13 mouse cellular contexts compared by ENCODE assay signal in genomic region chr7:16240281-16240977, GRCm38 (mm10). TPM values are rescaled to one million over a fixed set of nuclear protein-coding genes. Genes with fewer than 3 reads are reported as not detected.
DNase-seq lines count a peak whose midpoint lies in the region; ATAC-seq lines count a peak whose summit lies in the region.
"Had no signal": no experiment of that assay in that cellular context is flagged by ENCODE, and none has a peak within 500 bp of the region (broad histone marks: within the 10 kb centered on the region; RNA-seq: fewer than 3 reads in every experiment).

No protein-coding gene starts in this region.

- WGBS in heart, embryonic 14.5 days: 52% methylated on average over 7 of the region's 7 CpGs
- 67% methylated on average over 7 of the region's 7 CpGs for WGBS in intestine, embryonic 16.5 days

- peak overlapping the region in 1 of 2 experiments; percentile 44; a peak in 1 of 4 replicates for H3K27ac ChIP-seq in heart, embryonic 14.5 days (replicated peaks in 1 of 2; ENCODE audit: control insufficient read depth in 1 of 2, insufficient read depth in 1 of 2, low read depth in 2 of 2, low read length in 2 of 2)
- H3K27ac ChIP-seq in intestine, embryonic 16.5 days (ENCODE audit: low read length): no peak overlapping the region
- H3K27ac ChIP-seq: embryonic facial prominence, embryonic 13.5 days; limb, embryonic 15.5 days had no signal

- H3K27me3 ChIP-seq in heart, embryonic 14.5 days (ENCODE audit: control insufficient read depth, insufficient read depth, low read length): no peaks in the 10 kb centered on the region
- H3K27me3 ChIP-seq in intestine, embryonic 16.5 days (replicated peaks; ENCODE audit: control insufficient read depth, insufficient read depth, low read length): no peaks in the 10 kb centered on the region
- H3K27me3 ChIP-seq: embryonic facial prominence, embryonic 13.5 days; limb, embryonic 15.5 days had no signal

- H3K9me3 ChIP-seq in heart, embryonic 14.5 days (ENCODE audit: control insufficient read depth, low read length): no peaks in the 10 kb centered on the region
- no peaks in the 10 kb centered on the region for H3K9me3 ChIP-seq in intestine, embryonic 16.5 days (ENCODE audit: control insufficient read depth, low read length)
- H3K9me3 ChIP-seq: embryonic facial prominence, embryonic 13.5 days; limb, embryonic 15.5 days had no signal

- no peak for DNase-seq in heart, postnatal 25 days (ENCODE audit: low spot score)
- DNase-seq in c-Kit-negative CD71-positive TER-119-positive erythroid progenitor cells, embryonic 14.5 days (ENCODE audit: low read depth, low spot score): peak; percentile 41
- peak; percentile 68 for DNase-seq in liver
- no peak for DNase-seq in urinary bladder, postnatal 25 days (ENCODE audit: low spot score)
- no peak for DNase-seq in embryo, embryonic 11 days
- DNase-seq: cerebellum, postnatal 10 days had no signal

- no peaks in the 10 kb centered on the region for H3K36me3 ChIP-seq in heart, embryonic 14.5 days (ENCODE audit: control insufficient read depth, insufficient read depth, low read length)
- no peaks in the 10 kb centered on the region for H3K36me3 ChIP-seq in intestine, embryonic 16.5 days (ENCODE audit: control insufficient read depth, insufficient read depth, low read length)
- H3K36me3 ChIP-seq: embryonic facial prominence, embryonic 13.5 days; limb, embryonic 15.5 days had no signal

- H3K9ac ChIP-seq in heart, embryonic 14.5 days (ENCODE audit: low read length): no peak overlapping the region
- no peak overlapping the region for H3K9ac ChIP-seq in intestine, embryonic 16.5 days (ENCODE audit: low read depth, low read length)
- H3K9ac ChIP-seq: embryonic facial prominence, embryonic 13.5 days; limb, embryonic 15.5 days had no signal

- intact Hi-C loops in heart, postnatal 25 days (cut with DNase I): no loop called here

- no peaks in the 10 kb centered on the region for H3K4me1 ChIP-seq in heart, embryonic 14.5 days (ENCODE audit: control insufficient read depth in 2 of 2, insufficient read depth in 2 of 2, low read length in 2 of 2)
- H3K4me1 ChIP-seq in intestine, embryonic 16.5 days (ENCODE audit: control insufficient read depth, insufficient read depth, low read length): no peaks in the 10 kb centered on the region
- H3K4me1 ChIP-seq: limb, embryonic 15.5 days had no signal

- ATAC-seq in heart, embryonic 14.5 days (ENCODE audit: insufficient number of reproducible peaks, insufficient read depth, low FRiP score, low read depth): peak; percentile 51
- 0 out of 2 replicates have a peak, but pooled peaks have one; percentile 3 for ATAC-seq in megakaryocyte, adult 5-6 weeks (ENCODE audit: poor library complexity, severe bottlenecking)
- no peak; the same call in 1 of the 2 replicates for ATAC-seq in intestine, embryonic 16.5 days
- ATAC-seq: forebrain, embryonic 14.5 days; inflammation-experienced regulatory T-cells, adult 6 months had no signal

- H3K4me3 ChIP-seq in heart, embryonic 14.5 days (ENCODE audit: control insufficient read depth in 1 of 2, insufficient read depth in 1 of 2, low read depth in 1 of 2, low read length in 2 of 2): no peak overlapping the region
- no peak overlapping the region for H3K4me3 ChIP-seq in intestine, embryonic 16.5 days (ENCODE audit: low read length)
- H3K4me3 ChIP-seq: embryonic facial prominence, embryonic 13.5 days; limb, embryonic 15.5 days had no signal

- peak overlapping the region; percentile 25; the same call in 1 of the 2 replicates for H3K4me2 ChIP-seq in heart, embryonic 14.5 days (ENCODE audit: low read length)
- H3K4me2 ChIP-seq in intestine, embryonic 16.5 days (ENCODE audit: low read depth, low read length): no peak overlapping the region
- H3K4me2 ChIP-seq: embryonic facial prominence, embryonic 13.5 days; limb, embryonic 15.5 days had no signal

RNA-seq across cellular contexts. Expression of gene C5ar2, which starts 3.5 kb away (rescaled TPM):
- polyA plus RNA-seq in heart, embryonic 14.5 days (2014; fragmentation: Nextera tagmentation; extraction: Ambion mirVana): 0.80 and 0.94 TPM in 2 replicates
- total RNA-seq in heart, postnatal 25 days (2021): 1 to 10 TPM; 1.4 to 1.9 TPM
- total RNA-seq in megakaryocyte, adult 5-6 weeks (2015): 5.7 and 7.4 TPM in 2 replicates
- 6.9 and 10.7 TPM in 2 replicates for total RNA-seq in megakaryocyte, adult 5-6 weeks (2017)
- polyA plus RNA-seq in intestine, embryonic 16.5 days (2015; fragmentation: Nextera tagmentation; extraction: Ambion mirVana): 0.15 and 0.18 TPM in 2 replicates
- polyA plus RNA-seq: forebrain, embryonic 14.5 days had no signal

RNA-seq across cellular contexts. Expression of gene Dhx34, which starts 18.6 kb away (rescaled TPM):
- 5.3 and 7.8 TPM in 2 replicates for polyA plus RNA-seq in heart, embryonic 14.5 days (2014; fragmentation: Nextera tagmentation; extraction: Ambion mirVana)
- total RNA-seq in heart, postnatal 25 days (2021): 1 to 10 TPM; 8.3 TPM
- 8.5 and 9.5 TPM in 2 replicates for total RNA-seq in megakaryocyte, adult 5-6 weeks (2015)
- 7.5 and 8.3 TPM in 2 replicates for total RNA-seq in megakaryocyte, adult 5-6 weeks (2017)
- 27.2 and 29.8 TPM in 2 replicates for polyA plus RNA-seq in intestine, embryonic 16.5 days (2015; fragmentation: Nextera tagmentation; extraction: Ambion mirVana)

RNA-seq across cellular contexts. Expression of gene C5ar1, which starts 18.9 kb away (rescaled TPM):
- polyA plus RNA-seq in heart, embryonic 14.5 days (2014; fragmentation: Nextera tagmentation; extraction: Ambion mirVana): 3.3 and 3.7 TPM in 2 replicates
- total RNA-seq in heart, postnatal 25 days (2021): 1 to 10 TPM; 5.1 to 6.5 TPM
- total RNA-seq in megakaryocyte, adult 5-6 weeks (2015): 49.8 TPM in 2 replicates
- total RNA-seq in megakaryocyte, adult 5-6 weeks (2017): 13.6 and 22.2 TPM in 2 replicates
- polyA plus RNA-seq in intestine, embryonic 16.5 days (2015; fragmentation: Nextera tagmentation; extraction: Ambion mirVana): 1.9 and 2.4 TPM in 2 replicates

RNA-seq across cellular contexts. Expression of gene Inafm1, which starts 33.0 kb away (rescaled TPM):
- 9.9 and 11.7 TPM in 2 replicates for polyA plus RNA-seq in heart, embryonic 14.5 days (2014; fragmentation: Nextera tagmentation; extraction: Ambion mirVana)
- total RNA-seq in heart, postnatal 25 days (2021): 10 to 100 TPM; 13.7 to 15.0 TPM
- 7.3 and 8.7 TPM in 2 replicates for total RNA-seq in megakaryocyte, adult 5-6 weeks (2015)
- 3.7 and 5.4 TPM in 2 replicates for total RNA-seq in megakaryocyte, adult 5-6 weeks (2017)
- polyA plus RNA-seq in intestine, embryonic 16.5 days (2015; fragmentation: Nextera tagmentation; extraction: Ambion mirVana): 13.0 and 14.2 TPM in 2 replicates

RNA-seq across cellular contexts. Expression of gene Ccdc9, which starts 46.2 kb away (rescaled TPM):
- polyA plus RNA-seq in heart, embryonic 14.5 days (2014; fragmentation: Nextera tagmentation; extraction: Ambion mirVana): 10.6 and 11.2 TPM in 2 replicates
- total RNA-seq in heart, postnatal 25 days (2021): 10 to 100 TPM; 30.7 to 35.3 TPM
- 26.0 and 30.3 TPM in 2 replicates for total RNA-seq in megakaryocyte, adult 5-6 weeks (2015)
- total RNA-seq in megakaryocyte, adult 5-6 weeks (2017): 117 and 121 TPM in 2 replicates
- 19.8 and 20.8 TPM in 2 replicates for polyA plus RNA-seq in intestine, embryonic 16.5 days (2015; fragmentation: Nextera tagmentation; extraction: Ambion mirVana)

Comparison
In these comparisons a context has a peak if more than half of its experiments do, and no peak if none do; other contexts are left out.
1. DNase-seq: peak in c-Kit-negative CD71-positive TER-119-positive erythroid progenitor cells, embryonic 14.5 days (single experiment) and liver (single experiment); none in heart, postnatal 25 days (single experiment), urinary bladder, postnatal 25 days (single experiment) and embryo, embryonic 11 days (single experiment).